Mouse (Mus musculus): ENCODE results near the gene Cnp.
"Not testable (repeated sequence)": the region's sequence is repeated elsewhere in the genome, so short reads cannot be mapped to it uniquely, and the experiment has no call there.

Cnp gene

DNA sequence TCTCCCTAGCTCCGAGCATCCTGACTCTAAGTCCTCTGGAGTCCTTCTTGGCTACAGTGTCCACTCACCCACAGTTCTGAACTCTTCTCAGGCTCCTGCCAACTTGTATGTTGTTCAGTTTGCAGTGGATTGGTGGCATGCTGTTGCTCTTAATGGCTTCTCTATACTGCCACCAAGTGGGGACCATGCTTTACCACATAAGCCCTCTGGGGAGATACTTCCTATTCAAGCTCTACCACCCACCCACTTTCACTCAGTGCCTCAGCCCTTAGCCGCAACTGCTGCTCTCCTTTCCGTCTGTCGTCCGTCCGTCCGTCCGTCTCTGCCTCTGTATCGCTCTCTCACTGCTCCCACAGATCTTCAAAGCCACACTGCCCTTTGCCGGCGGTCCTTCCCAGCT lies 19.1 kb upstream of the Cnp start:
- in situ Hi-C loops (cut with MseI, MboI): no loop called here

GRCm38 (mm10) chr11:100557563-100557962 lies 17.1 kb upstream of the Cnp start:
- in situ Hi-C loops (cut with MseI, MboI): no loop called here

- in situ Hi-C loops (cut with MseI, MboI): no loop called here
Observed at GRCm38 (mm10) chr11:100559476-100559875, 15.2 kb upstream of the Cnp start.

- in situ Hi-C loops (cut with MseI, MboI): no loop called here
Observed at GRCm38 (mm10) chr11:100561748-100562147, 13.0 kb upstream of the Cnp start.

DNA sequence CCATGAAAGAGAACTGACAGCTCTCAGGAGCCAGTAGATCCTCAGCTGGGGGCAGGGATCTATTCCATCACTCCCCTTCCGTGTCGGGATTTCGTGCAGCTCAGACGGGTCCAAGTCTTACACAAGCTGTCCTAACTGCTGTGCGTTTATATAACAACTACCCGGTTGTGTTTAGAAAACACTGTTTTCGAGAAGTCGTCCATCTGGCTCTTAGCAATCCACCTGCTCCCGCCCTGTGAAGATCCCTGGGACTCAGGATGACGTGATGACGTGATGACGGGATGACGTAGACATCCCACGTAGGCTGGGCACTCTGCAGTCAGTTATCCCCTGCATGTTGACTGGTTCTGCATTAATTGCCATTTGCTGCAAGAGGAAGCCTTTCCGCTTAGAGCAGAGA lies 10.4 kb upstream of the Cnp start:
- in situ Hi-C loops (cut with MseI, MboI): no loop called here

- in situ Hi-C loops (cut with MseI, MboI): no loop called here
Observed at GRCm38 (mm10) chr11:100564703-100565102, 10.0 kb upstream of the Cnp start.

- in situ Hi-C loops (cut with MseI, MboI): no loop called here
Observed at GRCm38 (mm10) chr11:100567229-100567628, 7.5 kb upstream of the Cnp start.

DNA sequence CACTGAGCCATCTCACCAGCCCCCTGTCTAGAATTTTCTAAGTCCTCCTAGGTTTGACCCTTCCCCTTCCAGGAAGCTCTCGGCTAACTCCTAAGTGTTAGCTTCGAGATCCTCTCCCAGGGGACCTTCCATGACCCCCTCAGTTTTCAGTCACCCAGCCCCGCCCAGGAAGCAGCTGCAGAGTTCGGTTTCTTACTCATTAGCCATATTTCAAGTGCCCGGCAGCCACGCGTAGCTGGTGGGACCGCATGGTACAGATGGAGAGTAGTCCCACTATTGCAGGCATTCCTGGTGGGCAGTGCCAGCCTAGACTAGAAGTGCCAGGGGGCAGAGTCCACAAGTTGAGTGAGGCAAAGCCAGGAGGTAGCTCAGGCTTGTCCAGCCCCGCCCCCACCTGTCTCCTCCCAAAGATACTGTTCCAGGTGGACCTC lies 6.9 kb upstream of the Cnp start:
- in situ Hi-C loops (cut with MseI, MboI): no loop called here

DNA sequence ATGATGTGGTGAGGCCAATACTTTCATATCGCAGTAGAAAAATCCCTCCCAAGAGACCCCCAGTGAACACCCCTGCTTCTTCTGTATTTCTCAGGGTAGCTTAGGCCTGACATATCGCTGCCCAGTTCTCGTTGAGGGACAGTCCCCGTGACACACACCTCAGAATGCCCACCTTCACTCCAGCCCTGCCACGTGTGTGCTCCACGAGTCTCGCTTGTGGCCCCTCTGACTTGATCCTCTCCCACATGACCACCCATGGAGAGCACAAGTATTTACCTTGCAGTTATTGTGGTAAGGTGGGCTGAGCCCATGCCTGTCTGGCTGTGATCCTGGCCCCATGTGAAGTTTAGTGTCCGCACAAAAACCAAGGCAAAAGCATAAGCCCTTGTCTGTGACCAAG lies 6.0 kb upstream of the Cnp start:
- in situ Hi-C loops (cut with MseI, MboI): no loop called here

- in situ Hi-C loops (cut with MseI, MboI): loop anchor here in 1 of 2 experiments (5.0 kb wide), 1 partner anchor 138 kb away; no protein-coding TSS in a partner anchor
Observed at GRCm38 (mm10) chr11:100569789-100570188, 4.9 kb upstream of the Cnp start.

DNA sequence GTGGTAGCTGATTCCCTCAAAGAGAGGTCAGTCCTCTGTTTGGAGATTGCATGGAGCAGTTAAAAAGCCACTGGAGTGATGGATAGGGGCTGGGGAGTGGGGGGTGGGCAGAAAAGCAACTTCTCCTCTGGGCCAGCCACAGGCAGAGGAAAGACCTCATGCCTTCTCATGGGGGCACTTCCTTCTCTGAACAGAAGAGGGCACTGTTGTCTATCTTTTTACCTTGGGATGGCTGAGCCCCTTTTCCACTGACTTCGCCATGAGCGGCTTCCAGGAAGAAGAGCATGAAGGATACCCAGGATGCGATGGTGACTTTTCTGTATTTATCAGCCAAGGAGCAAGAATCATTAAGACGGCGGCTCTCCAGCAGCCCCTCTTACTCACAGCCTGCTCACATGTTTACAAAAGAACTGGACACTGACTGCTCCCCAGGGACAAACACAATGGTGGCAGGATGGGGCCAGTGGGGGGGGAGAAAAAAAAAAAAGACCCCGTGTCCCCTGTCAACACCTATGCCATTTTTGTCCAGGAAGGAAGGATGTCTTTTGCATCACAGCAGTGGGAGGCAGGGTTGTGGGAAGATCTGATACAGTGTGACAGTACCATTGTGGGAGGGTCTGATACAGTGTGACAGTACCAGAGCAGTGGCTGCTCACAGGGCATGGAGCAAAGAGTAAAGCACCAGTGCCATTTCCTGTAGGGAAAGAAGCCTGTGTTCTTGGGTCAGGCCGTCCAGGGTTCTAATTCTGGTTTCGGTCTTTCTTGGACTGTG lies 4.1 kb upstream of the Cnp start:
- in situ Hi-C loops (cut with MseI, MboI): loop anchor here in 1 of 2 experiments (5.0 kb wide), 1 partner anchor 137 kb away; no protein-coding TSS in a partner anchor

- in situ Hi-C loops (cut with MseI, MboI): loop anchor here in 1 of 2 experiments (5.0 kb wide), 1 partner anchor 136 kb away; no protein-coding TSS in a partner anchor
Observed at GRCm38 (mm10) chr11:100571202-100571567, 3.5 kb upstream of the Cnp start.

GRCm38 (mm10) chr11:100574188-100574587 lies 516 bp upstream of the Cnp start:
- in situ Hi-C loops (cut with MseI, MboI): loop anchor here in 1 of 2 experiments (5.0 kb wide), 1 partner anchor 133 kb away; no protein-coding TSS in a partner anchor

GRCm38 (mm10) chr11:100575484-100575855 lies 766 bp downstream of the Cnp start:
- in situ Hi-C loops (cut with MseI, MboI): no loop called here

GRCm38 (mm10) chr11:100576256-100576655 lies 1.6 kb downstream of the Cnp start:
- in situ Hi-C loops (cut with MseI, MboI): no loop called here

DNA sequence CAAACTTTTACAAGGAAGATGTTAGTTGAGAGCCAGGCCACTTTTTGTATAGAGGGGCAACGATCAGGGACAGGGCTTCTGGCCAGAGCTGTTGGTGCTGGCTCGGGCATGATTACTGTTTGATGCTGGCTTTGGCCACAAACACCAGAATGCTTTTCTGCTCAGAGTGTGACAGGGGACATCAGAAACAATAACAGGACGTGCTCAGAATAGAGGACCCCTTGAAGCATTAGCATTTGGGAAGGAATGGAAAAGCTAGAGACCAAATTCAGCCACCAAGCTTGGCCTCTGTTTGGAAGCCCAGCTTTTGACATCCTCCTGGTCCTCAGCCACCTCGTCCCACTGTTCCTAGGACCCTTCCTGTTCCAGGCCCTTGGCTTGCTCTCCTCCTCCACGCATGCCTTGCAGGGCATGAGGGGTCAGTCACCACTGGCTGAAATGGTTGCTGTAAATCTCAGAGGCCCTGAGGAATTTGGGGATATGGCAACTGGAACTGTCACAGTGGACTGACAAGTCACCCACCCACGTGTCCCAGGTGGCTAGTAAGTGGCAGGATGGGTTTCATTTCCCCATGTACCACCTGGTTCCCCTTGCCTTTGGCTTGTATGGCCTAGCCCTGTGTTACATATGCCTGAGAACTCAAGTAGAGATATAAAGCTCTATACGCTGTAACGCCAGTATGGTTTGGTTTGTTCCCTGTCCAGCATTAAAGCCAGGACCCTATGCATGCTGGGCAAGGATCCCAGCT lies 3.3 kb downstream of the Cnp start:
- in situ Hi-C loops (cut with MseI, MboI): no loop called here

GRCm38 (mm10) chr11:100579116-100579799 lies 4.6 kb downstream of the Cnp start:
- in situ Hi-C loops (cut with MseI, MboI): no loop called here

GRCm38 (mm10) chr11:100580275-100580674 lies 5.6 kb downstream of the Cnp start:
- in situ Hi-C loops (cut with MseI, MboI): no loop called here

DNA sequence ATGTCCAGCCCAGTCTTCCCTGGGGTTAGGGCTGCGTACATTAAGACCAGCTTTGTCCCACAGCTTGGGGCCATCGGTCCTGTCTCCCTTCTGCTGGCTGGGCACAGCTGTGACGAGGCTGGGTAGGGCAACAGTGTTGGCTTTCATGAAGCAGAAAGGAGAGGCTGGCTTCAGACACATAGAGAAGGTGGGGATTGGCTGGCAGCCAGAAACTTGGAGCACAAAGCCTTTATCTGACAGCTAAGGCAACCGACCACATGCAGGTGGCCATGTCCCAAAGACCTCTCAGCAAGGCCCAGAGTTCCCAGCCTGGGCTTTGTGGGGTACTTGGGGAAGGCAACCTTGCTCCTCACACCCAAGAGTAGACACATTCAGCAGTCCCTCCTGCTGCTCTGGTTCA lies 7.1 kb downstream of the Cnp start:
- in situ Hi-C loops (cut with MseI, MboI): no loop called here

DNA sequence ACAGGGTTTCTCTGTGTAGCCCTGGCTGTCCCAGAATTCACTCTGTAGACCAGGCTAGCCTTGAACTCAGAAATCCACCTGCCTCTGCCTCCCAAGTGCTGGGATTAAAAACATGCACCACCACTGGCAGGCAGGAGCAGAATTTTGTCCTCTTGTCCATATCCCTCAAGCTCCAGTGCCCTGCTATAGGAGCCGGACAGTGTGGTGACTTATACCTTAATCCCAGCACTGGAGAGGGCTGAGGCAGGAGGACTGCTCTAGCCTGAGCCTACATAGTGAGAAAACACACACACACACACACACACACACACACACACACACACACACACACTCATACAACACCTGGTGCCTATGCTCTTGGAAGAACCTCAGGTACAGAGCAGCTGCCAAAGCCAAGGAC lies 7.7 kb downstream of the Cnp start:
- in situ Hi-C loops (cut with MseI, MboI): not testable (repeated sequence)

- in situ Hi-C loops (cut with MseI, MboI): no loop called here
Observed at GRCm38 (mm10) chr11:100582836-100583235, 8.1 kb downstream of the Cnp start.

DNA sequence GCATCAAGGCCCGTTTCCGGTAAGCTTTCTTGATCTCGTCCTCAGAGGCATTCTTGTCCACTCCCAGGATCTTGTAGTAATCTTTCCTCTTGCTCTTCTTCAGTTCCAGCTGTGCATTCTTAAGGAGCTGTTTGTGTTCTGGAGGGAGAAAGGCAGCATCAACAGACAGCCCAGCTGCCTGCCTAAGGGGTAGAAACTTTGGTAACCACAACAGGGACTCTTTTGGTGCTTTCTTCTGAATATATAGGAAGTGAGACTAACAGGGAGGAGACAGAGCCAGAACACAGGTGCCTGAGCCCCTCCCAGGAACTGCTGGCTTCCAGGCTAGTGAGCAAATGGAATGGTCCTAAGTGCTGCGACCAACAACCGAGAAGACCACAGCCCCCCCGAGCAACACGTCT lies 9.9 kb downstream of the Cnp start:
- in situ Hi-C loops (cut with MseI, MboI): no loop called here

Data from mouse trophoblast stem cell (cell line).